Mouse (Mus musculus) kidney, adult 10 weeks (tissue): ENCODE results near the gene Setdb1. TPM values are rescaled to one million over a fixed set of nuclear protein-coding genes. Genes with fewer than 3 reads are reported as not detected.

Experiments used
- polyA plus RNA-seq: library from polyadenylated mRNA; stranded (reverse); fragments of 350-450 nt; fragmentation: Illumina TruSeq; extraction: RNeasy Lipid Tissue Mini Kit (QIAGEN cat#74804); gene quantifications from one replicate; pipeline ENCODE4 v1.2.3, GENCODE M21; 2014; ENCODE audit warnings: low read depth, low replicate concordance

Gene Setdb1
- polyA plus RNA-seq: 13.2 TPM

DNA sequence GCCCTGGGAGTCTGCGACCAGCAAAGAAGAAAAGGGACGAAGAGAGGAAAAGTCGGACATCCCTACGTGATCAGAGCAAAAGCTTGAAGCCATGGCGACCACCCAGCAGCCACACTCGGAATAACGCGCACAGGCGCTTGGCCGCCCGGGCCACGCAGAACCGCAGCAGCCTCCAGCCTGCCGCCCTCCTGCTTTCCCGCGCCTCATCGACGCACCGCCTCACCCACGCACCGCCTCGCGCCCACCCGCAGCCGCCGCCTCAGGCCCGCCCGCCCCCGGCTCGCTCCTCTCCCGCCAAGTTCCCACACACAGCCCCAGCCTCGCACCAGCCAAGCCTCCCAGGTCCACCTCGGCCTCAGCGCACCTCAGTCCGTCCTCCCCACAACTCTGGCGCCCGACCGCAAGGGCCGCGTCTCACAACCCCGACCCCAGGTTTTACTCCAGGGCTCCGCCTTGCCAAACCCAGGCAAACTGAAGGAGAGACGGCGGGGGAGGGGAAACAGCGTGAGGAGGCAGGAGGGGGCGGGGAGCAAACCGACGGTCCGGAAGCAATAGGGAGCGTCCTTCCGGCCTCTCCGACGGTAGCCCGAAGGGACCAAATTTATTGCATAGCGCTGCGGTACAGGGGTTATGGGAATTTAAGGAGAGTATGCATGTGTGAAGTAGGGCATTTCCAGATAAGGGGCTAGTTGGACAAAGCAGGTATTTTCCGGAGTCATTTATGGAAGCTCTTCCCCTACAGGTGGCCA, at the start of gene Setdb1:
TSS of gene Setdb1 (minus strand) at position 502 of the 749 bp plus-strand sequence.

DNA sequence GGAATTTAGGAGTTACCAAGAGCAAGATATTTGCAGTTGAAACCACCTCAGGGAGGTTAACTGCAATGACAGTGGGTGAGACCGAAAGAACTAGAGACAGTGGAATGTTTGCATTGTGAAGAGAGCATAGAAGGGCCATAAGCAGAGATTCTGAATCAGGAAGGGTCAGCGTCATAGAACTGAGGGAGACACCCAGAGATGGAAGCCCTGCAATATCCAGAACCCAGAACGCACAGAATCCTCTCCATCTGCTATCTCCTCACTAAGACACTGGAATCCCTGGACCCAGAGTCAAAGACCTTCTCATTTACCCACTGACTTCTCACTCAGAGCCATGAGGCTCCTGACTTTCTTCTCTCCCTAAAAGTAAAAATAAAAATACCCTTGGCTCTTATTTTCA, 45.7 kb upstream of the Setdb1 start, which contains the start of gene 4930558C23Rik:
TSS of gene 4930558C23Rik (minus strand) at position 101 of the 400 bp plus-strand sequence.

DNA sequence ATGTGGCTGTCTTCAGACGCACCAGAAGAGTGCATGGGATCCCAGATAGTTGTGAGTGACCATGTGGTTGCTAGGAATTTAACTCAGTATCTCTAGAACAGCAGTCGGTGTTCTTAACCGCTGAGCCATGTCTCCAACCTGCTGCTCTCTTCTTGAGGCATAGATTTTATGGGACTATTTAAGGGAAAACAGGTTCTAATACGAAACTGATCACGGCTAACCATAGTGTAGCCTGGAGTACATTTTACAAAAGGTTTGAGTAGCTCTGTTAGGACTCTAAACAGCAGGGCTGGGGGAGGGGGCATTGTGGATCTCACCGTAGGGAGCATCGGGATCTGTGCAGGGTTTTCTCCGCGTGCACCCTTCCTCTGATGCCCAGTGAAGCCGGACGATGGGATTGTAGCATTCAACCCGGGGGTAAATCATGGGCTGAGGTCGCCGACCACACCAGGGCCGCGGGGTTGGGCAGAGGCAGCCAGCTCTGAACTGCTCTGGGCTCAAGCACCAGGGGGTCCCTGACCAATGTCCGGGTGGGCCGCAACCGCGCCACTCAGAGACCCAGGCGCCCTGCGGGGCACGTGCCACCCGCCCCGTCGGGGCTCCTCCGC, 42.4 kb downstream of the Setdb1 start, which contains the start of gene Cers2:
TSS of gene Cers2 (plus strand) at position 306 of the 608 bp plus-strand sequence.

DNA sequence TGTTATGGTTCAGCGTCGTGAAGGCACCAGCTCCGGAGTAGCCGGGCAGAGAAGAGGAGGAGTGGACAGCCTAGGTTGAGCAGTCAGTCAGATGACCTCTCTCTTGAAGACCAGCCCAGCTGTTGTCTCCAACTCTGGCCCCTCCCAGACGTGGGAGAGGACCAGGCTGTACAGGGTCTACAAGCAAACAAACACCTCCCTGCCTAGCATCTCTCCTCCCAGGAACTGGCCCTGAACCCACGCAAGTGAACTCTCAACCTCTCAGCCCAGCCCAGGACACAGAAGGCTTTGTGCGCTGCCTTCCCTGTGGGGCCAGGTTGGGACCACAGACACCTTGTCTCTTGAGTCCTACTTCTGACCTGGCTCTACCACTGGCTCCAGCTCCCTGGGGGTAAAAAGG, 49.9 kb downstream of the Setdb1 start, which contains the start of gene Anxa9:
TSS of gene Anxa9 (minus strand) at position 77 of the 400 bp plus-strand sequence.

DNA sequence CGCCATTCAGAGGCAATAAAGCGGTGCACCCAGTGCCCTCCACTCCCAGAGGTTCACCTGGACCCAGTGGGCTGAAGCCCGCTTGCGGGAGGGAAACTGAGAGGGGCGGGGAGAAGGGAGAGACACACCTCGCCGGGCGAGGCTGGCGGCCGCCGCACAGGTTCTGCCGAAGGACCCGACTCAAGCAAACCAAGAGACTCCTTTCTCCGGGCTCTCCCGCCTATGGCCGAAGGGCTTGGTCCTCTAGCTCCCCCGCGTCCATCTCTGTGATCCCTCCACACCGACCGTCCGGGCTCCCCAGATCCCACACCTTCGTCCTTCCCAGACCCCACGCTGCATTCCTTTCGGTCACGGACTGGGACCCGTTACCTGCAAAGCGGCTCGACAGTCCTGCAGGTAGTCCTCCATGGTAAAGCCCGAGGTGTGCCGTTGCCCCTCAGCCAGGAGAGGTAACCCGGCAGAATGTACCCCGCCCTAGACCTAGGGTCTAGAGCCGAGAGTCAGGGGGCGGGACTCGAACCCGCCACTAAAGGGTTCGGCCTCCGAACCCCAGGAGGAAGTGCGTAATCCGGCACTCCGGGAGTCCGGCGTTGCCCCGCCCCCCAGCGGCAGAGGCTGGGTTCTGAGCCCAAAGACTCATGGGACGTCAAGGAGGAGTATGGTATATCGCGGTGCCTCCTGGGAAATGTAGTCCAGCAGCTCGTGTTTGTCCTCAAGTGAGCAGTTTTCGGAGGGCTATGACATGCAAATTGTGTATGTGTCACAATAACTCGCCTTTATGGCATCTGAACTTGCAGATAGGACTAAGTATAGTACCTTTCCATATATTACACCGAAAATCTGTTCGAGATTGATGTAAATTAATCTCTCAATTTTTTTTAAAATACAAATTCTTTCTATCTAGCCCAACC, 75.5 kb downstream of the Setdb1 start, which contains the start of the genes Mindy1 and Prune1:
TSS of gene Mindy1 (plus strand) at position 130 of the 911 bp plus-strand sequence.
TSS of gene Prune1 (minus strand) at position 861 of the 911 bp plus-strand sequence.

Other genes with a start within 250 kb of the Setdb1 start
- gene Vps72, start 246.2 kb downstream of the Setdb1 start, polyA plus RNA-seq: 6.6 TPM
- not detected for gene Tmod4, start 232.7 kb downstream of the Setdb1 start, polyA plus RNA-seq
- 15.0 TPM for gene Scnm1, start 223.2 kb downstream of the Setdb1 start, polyA plus RNA-seq
- 2.8 TPM for gene Lysmd1, start 223.1 kb downstream of the Setdb1 start, polyA plus RNA-seq
- not detected for gene Tnfaip8l2, start 214.8 kb downstream of the Setdb1 start, polyA plus RNA-seq
- 0.28 TPM for gene Sema6c, start 196.7 kb downstream of the Setdb1 start, polyA plus RNA-seq
- gene Gabpb2, start 139.3 kb downstream of the Setdb1 start, polyA plus RNA-seq: 22.5 TPM
- 17.8 TPM for gene Cdc42se1, start 128.5 kb downstream of the Setdb1 start, polyA plus RNA-seq
- 28.7 TPM for gene Mllt11, start 125.0 kb downstream of the Setdb1 start, polyA plus RNA-seq
- gene Gm128, start 115.6 kb downstream of the Setdb1 start, polyA plus RNA-seq: 0.73 TPM
- gene Bnipl, start 106.0 kb downstream of the Setdb1 start, polyA plus RNA-seq: not detected
- gene Mindy1, start 75.9 kb downstream of the Setdb1 start, polyA plus RNA-seq: 128 TPM
- 11.0 TPM for gene Prune1, start 75.1 kb downstream of the Setdb1 start, polyA plus RNA-seq
- gene Anxa9, start 50.0 kb downstream of the Setdb1 start, polyA plus RNA-seq: 1.9 TPM
- gene Cers2, start 42.4 kb downstream of the Setdb1 start, polyA plus RNA-seq: 217 TPM
- gene 4930558C23Rik, start 45.6 kb upstream of the Setdb1 start, polyA plus RNA-seq: not detected
- 32.3 TPM for gene Arnt, start 77.2 kb upstream of the Setdb1 start, polyA plus RNA-seq
- 2.9 TPM for gene Ctsk, start 142.1 kb upstream of the Setdb1 start, polyA plus RNA-seq
- 27.9 TPM for gene Ctss, start 169.6 kb upstream of the Setdb1 start, polyA plus RNA-seq
- not detected for gene Hormad1, start 202.5 kb upstream of the Setdb1 start, polyA plus RNA-seq
- gene Golph3l, start 231.7 kb upstream of the Setdb1 start, polyA plus RNA-seq: 68.9 TPM